In the genomic region with DNA sequence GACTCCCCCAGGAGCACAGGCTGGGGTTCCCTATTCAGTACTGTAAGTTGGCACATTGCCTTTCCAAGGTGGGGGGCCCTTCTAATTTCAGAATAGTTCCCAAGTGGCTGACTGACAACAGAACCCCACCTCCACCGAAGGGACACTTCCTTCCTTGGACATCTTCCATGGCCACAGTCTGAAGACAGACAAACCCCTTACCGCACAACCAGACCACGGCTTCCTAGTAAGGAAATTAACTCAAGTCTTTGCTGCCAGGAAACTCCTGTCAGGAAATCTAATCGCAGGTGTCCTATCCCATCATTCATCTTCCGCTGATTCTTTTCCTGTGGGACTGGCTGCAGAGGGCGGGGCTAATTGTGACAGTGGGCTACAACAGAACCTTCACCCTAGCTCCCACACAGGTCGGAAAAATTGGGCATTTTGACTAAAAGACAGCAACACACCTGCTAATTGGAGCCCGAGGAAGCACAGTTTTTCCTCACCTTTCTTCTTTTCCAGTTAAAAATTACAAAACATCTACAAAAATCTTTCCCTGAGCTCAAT, we compare ENCODE assay signal across 9 mouse cellular contexts.
DNase-seq lines count a peak whose midpoint lies in the region; ATAC-seq and TF ChIP-seq lines count a peak whose summit lies in the region.
"Had no signal": no experiment of that assay in that cellular context is flagged by ENCODE, and none has a peak within 500 bp of the region (broad histone marks: within the 10 kb centered on the region; RNA-seq: fewer than 3 reads in every experiment).

No protein-coding gene starts in this region.

- H3K4me3 ChIP-seq in lung, embryonic 14.5 days (ENCODE audit: low read depth, low read length) = no peak overlapping the region
- H3K4me3 ChIP-seq in stomach, embryonic 16.5 days (replicated peaks; ENCODE audit: low read length) = no peak overlapping the region
- no peak overlapping the region for H3K4me3 ChIP-seq in hindbrain, embryonic 14.5 days (replicated peaks; ENCODE audit: low read length)
- H3K4me3 ChIP-seq: liver, embryonic 13.5 days had no signal

- no peak for ATAC-seq in lung, embryonic 14.5 days (ENCODE audit: insufficient read depth)
- ATAC-seq in stomach, embryonic 16.5 days (ENCODE audit: insufficient read depth, low FRiP score) = peak; percentile 10; the same call in 1 of the 2 replicates
- no peak for ATAC-seq in hindbrain, embryonic 14.5 days (ENCODE audit: low FRiP score)

- no peaks in the 10 kb centered on the region for H3K9me3 ChIP-seq in lung, embryonic 14.5 days (ENCODE audit: low read depth, low read length)
- no peaks in the 10 kb centered on the region for H3K9me3 ChIP-seq in stomach, embryonic 16.5 days (replicated peaks; ENCODE audit: control insufficient read depth, low read length)
- H3K9me3 ChIP-seq in hindbrain, embryonic 14.5 days (ENCODE audit: control insufficient read depth, low read length) = no peaks in the 10 kb centered on the region
- H3K9me3 ChIP-seq: liver, embryonic 13.5 days had no signal

- H3K36me3 ChIP-seq in lung, embryonic 14.5 days (ENCODE audit: insufficient read depth) = no peaks in the 10 kb centered on the region
- H3K36me3 ChIP-seq in stomach, embryonic 16.5 days (ENCODE audit: control insufficient read depth, insufficient read depth, low read length) = no peaks in the 10 kb centered on the region
- no peaks in the 10 kb centered on the region for H3K36me3 ChIP-seq in hindbrain, embryonic 14.5 days (replicated peaks; ENCODE audit: control insufficient read depth, insufficient read depth)
- H3K36me3 ChIP-seq: liver, embryonic 13.5 days had no signal

- H3K4me1 ChIP-seq in lung, embryonic 14.5 days (ENCODE audit: insufficient read depth) = 0 out of 2 replicates have a peak, but pooled peaks cover 4% of the 10 kb centered on the region
- peaks cover 5% of the 10 kb centered on the region; the same call in 1 of the 2 replicates for H3K4me1 ChIP-seq in stomach, embryonic 16.5 days (ENCODE audit: control insufficient read depth, insufficient read depth, low read length)
- no peaks in the 10 kb centered on the region for H3K4me1 ChIP-seq in hindbrain, embryonic 14.5 days (replicated peaks; ENCODE audit: control insufficient read depth, insufficient read depth, low read length)
- H3K4me1 ChIP-seq: liver, embryonic 13.5 days had no signal

- TF ChIP-seq CTCF in lung, embryonic 14.5 days (IDR thresholded peaks at IDR 0.05; ENCODE audit: low read depth) = no peak

- no peak overlapping the region for H3K4me2 ChIP-seq in lung, embryonic 14.5 days
- no peak overlapping the region for H3K4me2 ChIP-seq in stomach, embryonic 16.5 days (ENCODE audit: low read depth, low read length)
- no peak overlapping the region for H3K4me2 ChIP-seq in hindbrain, embryonic 14.5 days (replicated peaks)
- H3K4me2 ChIP-seq: liver, embryonic 13.5 days had no signal

- WGBS in lung, embryonic 14.5 days = 66% methylated on average over 8 of the region's 8 CpGs
- 60% methylated on average over 8 of the region's 8 CpGs for WGBS in stomach, embryonic 16.5 days
- WGBS in hindbrain, embryonic 14.5 days = 81% methylated on average over 8 of the region's 8 CpGs

- H3K27ac ChIP-seq in lung, embryonic 14.5 days (ENCODE audit: low read depth) = no peak overlapping the region
- H3K27ac ChIP-seq in stomach, embryonic 16.5 days (ENCODE audit: low read length) = peak overlapping the region; percentile 57
- H3K27ac ChIP-seq in hindbrain, embryonic 14.5 days = no peak overlapping the region
- H3K27ac ChIP-seq: liver, embryonic 13.5 days had no signal

- no peak overlapping the region for H3K9ac ChIP-seq in lung, embryonic 14.5 days
- H3K9ac ChIP-seq in stomach, embryonic 16.5 days (ENCODE audit: low read length) = no peak overlapping the region
- H3K9ac ChIP-seq in hindbrain, embryonic 14.5 days = no peak overlapping the region
- H3K9ac ChIP-seq: liver, embryonic 13.5 days had no signal

- peak; percentile 16 to 52 for DNase-seq in adrenal gland, adult (ENCODE audit: inconsistent age in 2 of 2, low spot score in 1 of 2)
- DNase-seq in adrenal gland, adult 8-10 months = no peak
- DNase-seq in lung, embryonic 14.5 days = peak; percentile 34
- DNase-seq in lung, adult 18-20 months = no peak
- DNase-seq in kidney, adult 9 months = peak; percentile 59
- DNase-seq in layer of hippocampus, postnatal 36 days = no peak
- no peak for DNase-seq in hindbrain, embryonic 14.5 days (ENCODE audit: low spot score)
- DNase-seq: liver, embryonic 13.5 days had no signal

- H3K27me3 ChIP-seq in lung, embryonic 14.5 days (ENCODE audit: insufficient read depth, low read length) = no peaks in the 10 kb centered on the region
- H3K27me3 ChIP-seq in stomach, embryonic 16.5 days (ENCODE audit: control insufficient read depth, insufficient read depth, low read length) = no peaks in the 10 kb centered on the region
- H3K27me3 ChIP-seq in hindbrain, embryonic 14.5 days (ENCODE audit: control insufficient read depth, insufficient read depth, low read length) = no peaks in the 10 kb centered on the region
- H3K27me3 ChIP-seq: liver, embryonic 13.5 days had no signal

Comparison
In these comparisons a context has a peak if more than half of its experiments do, and no peak if none do; other contexts are left out.
1. DNase-seq: peak in adrenal gland, adult (2 of 2), lung, embryonic 14.5 days (single experiment) and kidney, adult 9 months (single experiment); none in adrenal gland, adult 8-10 months (single experiment), lung, adult 18-20 months (0 of 2), layer of hippocampus, postnatal 36 days (0 of 2) and hindbrain, embryonic 14.5 days (single experiment).